Mouse (Mus musculus) heart, postnatal 36 days (tissue): ENCODE results near the gene Marcksl1. TPM values are rescaled to one million over a fixed set of nuclear protein-coding genes. Genes with fewer than 3 reads are reported as not detected.

Experiments used
- DNase-seq, 2 experiments: peaks; one replicate each; pipeline ENCODE4 v3.0.0; 2021 to 2022
- intact Hi-C: fragments of 180-260 bp; cut with DNase I; formaldehyde crosslinking; loops from one replicate; pipeline ENCODE4 v1.15.1; 2025
- microRNA-seq, 2 experiments: library from miRNA; unstranded; fragments of <30 nt; microRNA quantifications; one replicate each; pipeline ENCODE4 v1.2.0; 2021; ENCODE audit warnings: borderline number of aligned reads in 2 of 2
- total RNA-seq, 2 experiments: library from RNA; stranded (reverse); gene quantifications; 2 replicates each; pipeline ENCODE4 v1.2.3; 2021

Marcksl1 gene
- total RNA-seq, 2 experiments from 2014 or later = 4.4 to 5.7 TPM

DNA sequence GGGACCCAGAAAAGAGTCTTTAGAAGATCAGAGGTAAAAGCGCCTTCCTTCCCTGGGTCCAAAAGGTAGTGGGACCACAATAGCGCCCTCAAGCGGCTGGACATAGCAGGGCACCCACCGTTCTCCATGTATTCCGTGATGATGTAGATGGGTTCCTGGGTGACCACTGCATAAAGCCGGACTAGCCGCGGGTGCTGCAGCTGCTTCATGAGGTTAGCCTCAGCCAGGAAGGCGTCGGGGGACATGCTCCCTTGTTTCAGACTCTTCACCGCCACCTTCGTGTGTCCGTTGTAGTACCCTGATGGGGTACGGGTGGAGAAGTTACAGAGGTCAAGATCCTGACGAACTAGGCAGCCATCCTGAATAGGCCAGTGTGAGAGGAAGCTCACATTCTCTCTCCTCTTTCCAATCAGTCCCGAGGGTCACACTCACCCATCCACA lies 42.1 kb downstream of the Marcksl1 start:
- DNase-seq = peak; percentile 31 to 52
- intact Hi-C loops = no loop called here

DNA sequence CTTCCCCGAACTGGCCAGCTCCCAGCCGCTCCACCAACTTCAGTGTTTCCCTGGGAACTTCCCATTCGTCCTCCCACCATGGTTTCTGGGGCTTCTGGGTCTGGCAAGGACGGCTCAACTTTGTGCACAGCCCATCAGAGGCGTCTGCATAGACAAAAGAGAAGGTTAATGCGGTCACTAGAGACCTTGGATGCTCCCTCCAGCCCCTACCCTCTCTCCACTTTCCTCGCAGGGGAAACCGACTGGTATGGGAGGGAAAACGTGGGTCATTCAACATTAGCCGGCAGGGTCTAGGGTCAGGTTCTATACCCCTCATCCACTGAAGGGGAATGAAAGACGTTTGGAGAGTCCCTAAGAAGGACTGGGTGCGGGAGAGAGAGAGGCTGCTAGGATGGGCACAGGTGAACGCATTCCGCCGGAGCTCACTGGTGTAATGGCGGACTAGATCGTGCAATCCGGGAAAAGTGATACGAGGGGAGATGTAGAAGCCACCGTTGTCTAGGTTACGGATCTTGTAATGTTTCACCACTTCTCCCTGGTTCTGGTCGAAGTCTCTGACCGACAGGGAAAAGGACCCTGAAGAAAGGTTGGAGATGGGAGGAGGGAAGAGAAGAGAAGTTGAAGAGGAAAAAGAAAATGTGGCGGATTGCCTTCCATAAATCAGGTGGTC lies 42.6 kb downstream of the Marcksl1 start:
- intact Hi-C loops = no loop called here
- DNase-seq = peak in 1 of 2 experiments; percentile 15

DNA sequence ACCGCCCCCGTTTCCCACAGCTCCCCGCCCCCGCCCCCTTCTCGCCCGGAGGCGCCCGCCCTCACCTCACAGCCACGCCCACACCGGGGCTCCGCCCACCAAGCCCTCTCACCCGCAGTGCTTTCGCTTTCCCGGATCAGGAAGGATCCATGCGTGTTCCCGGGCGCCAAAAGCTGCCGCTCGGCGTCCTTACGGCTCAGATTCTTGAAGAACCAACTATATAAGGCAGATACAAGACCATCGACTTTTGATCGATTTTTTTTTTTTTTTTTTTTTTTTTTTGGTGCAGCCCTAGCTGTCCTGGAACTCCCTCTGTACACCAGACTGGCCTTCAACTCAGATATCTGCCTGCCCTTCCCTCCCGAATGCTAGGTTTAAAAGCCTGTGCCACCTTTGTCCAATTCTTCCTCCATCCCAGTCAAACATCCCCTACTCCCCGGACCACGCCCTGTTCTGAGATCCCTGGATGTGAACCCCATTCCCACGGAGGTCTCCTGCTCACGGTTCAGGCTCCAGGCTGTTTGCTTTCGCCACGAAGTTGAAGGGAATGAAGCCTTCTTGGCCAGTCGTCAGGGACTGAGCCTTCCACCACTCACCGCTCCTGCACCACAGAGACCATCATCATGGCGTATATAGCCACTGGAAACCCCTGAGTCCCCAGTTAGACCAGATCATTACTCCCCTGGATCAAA lies 43.3 kb downstream of the Marcksl1 start:
- intact Hi-C loops = no loop called here
- peak; percentile 88 to 91 for DNase-seq

DNA sequence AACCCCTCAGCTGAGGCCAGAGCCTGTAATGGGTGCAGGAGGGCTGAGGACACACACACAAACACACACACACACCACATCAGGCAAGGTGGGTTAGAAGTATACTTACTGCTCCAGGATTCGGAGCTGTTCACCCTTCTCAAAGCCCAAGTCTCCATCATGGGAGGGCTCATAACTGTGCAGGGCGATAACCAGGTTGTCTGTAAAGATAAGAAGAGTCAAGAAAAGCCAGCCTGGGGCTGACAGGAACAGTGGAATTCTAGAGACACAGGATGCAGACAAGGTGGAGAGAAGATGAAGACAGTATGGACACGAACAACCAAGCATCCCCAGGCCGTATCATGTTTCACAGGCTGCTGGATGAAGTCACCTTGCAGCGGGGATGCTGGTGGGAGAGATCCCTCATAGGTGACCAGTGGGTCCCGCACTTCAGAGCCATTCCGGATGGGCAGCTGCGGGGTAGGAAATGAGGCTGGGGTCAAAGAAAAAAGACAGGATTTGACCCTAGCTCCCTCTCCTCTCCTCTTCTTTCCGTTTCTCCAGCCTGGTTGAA lies 44.0 kb downstream of the Marcksl1 start:
- intact Hi-C loops = no loop called here
- no peak for DNase-seq

DNA sequence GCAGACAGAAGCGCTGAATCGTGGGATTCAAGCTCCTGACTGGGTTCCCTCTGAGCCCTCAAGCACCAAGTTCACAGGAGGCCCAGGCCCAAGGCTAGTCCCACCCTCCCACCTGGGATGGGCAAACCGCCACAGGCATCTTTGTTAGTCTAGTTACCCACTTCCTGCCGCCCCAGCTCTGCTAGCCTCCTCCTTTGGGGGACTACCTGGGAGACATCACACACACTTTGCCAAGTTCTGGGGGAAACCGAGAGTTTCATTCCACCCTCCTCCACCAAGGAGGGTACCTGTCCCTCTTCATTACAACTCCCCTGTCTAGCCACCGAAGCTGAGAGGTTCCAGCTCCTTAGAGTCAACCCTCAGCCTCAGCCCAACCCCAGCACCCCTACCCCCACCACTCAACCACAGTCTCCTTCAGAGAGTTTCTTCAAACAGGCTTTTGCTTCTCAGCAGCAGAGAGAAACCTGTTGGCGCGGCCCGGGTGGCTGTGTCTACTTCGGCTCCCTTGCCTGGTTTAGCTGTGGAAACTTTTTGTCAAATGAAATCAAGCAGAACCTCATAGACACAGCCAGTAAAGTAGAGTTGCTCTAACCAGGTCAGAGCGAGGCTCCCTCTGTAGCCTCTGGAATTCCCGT lies 45.1 kb downstream of the Marcksl1 start:
- intact Hi-C loops = no loop called here
- no peak for DNase-seq

DNA sequence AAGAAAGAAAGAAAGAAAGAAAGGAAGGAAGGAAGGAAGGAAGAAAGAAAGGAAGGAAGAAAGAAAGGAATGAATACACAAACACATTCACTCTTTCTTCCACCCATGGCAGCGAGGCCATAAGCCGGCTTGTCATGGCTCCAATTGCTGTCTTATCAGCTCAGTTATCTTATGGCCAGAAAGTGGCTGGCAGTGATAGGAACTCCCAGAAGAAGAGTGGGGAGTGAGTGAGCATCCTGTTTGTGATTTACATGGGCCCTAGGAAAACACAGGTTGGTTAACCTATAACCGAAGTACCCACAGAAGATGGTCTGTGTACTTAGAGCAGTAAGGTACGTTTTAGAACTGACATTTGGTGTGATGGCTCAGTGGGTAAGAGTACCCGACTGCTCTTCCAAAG lies 47.8 kb downstream of the Marcksl1 start:
- intact Hi-C loops = no loop called here
- DNase-seq = no peak

DNA sequence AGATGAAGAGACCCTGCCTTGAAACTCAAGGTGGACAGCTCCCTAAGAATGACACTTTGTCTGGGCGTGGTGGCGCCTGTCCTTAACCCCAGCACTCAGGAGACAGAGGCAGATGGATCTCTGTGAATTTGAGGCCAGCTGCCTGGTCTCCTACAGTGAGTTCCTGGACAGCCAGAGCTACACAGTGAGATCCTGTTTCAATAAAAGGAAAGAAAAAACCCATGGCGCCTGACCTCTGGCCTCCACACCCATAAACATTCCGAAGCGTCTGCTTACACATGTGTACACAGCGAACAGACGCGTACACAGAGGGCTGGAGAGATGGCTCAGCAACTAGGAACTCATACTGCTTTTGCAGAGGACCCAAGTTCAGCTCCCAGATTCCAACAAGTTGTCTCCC lies 50.3 kb downstream of the Marcksl1 start:
- intact Hi-C loops = no loop called here
- DNase-seq = no peak

DNA sequence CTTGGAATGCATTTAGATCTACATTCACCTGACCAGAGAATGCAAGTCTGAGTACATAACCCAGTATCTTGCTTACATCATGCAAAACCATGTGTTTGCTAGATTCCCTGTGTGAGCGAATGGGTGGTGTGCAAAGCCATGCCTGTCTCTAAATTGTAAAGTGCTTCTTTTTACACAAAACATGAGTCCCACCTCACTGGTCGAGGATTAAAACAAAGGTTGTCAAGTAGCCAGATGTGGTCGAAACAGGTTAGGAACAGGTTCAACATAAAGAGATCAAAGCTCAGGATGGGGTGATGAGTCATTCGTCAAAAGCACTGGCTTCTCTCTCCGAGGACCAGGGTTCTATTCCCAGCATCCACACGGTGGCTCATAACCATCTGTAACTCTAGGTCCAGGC lies 51.8 kb downstream of the Marcksl1 start:
- intact Hi-C loops = no loop called here
- no peak for DNase-seq

Small RNAs within 50 kb of the gene (microRNA-seq; reads per million reads assigned to microRNA genes)
- 0 reads per million in 2 experiments for gene Mir8119

Other genes starting within 250 kb of the Marcksl1 start
- gene Sync, start 226.0 kb upstream of the Marcksl1 start, total RNA-seq = 10 to 100 TPM; 15.8 to 17.1 TPM
- 10 to 100 TPM; 70.5 to 80.8 TPM for gene Rbbp4, start 178.2 kb upstream of the Marcksl1 start, total RNA-seq
- gene Zbtb8os, start 177.9 kb upstream of the Marcksl1 start, total RNA-seq = 10 to 100 TPM; 22.9 to 27.1 TPM
- 1 to 10 TPM; 3.3 to 4.1 TPM for gene Zbtb8a, start 135.5 kb upstream of the Marcksl1 start, total RNA-seq
- gene Zbtb8b, start 72.7 kb upstream of the Marcksl1 start, total RNA-seq = not detected
- gene Bsdc1, start 52.0 kb upstream of the Marcksl1 start, total RNA-seq = 10 to 100 TPM; 50.3 to 53.8 TPM
- gene Tssk3, start 22.6 kb upstream of the Marcksl1 start, total RNA-seq = not detected
- gene Fam229a, start 22.4 kb upstream of the Marcksl1 start, total RNA-seq = not detected
- gene Hdac1, start 29.1 kb downstream of the Marcksl1 start, total RNA-seq = 10 to 100 TPM; 17.7 to 21.1 TPM
- 1 to 10 TPM in 1 of 2 experiments, under 1 TPM in 1; 0.72 to 1.5 TPM for gene Lck, start 60.1 kb downstream of the Marcksl1 start, total RNA-seq
- under 1 TPM; 0.46 to 1.00 TPM for gene Fam167b, start 65.0 kb downstream of the Marcksl1 start, total RNA-seq
- gene Eif3i, start 87.1 kb downstream of the Marcksl1 start, total RNA-seq = 100 to 1,000 TPM; 125 to 129 TPM
- 10 to 100 TPM; 42.7 to 43.6 TPM for gene Tmem234, start 87.1 kb downstream of the Marcksl1 start, total RNA-seq
- under 1 TPM; 0.44 to 0.95 TPM for gene Dcdc2b, start 100.7 kb downstream of the Marcksl1 start, total RNA-seq
- gene Iqcc, start 105.5 kb downstream of the Marcksl1 start, total RNA-seq = 10 to 100 TPM; 14.4 to 18.7 TPM
- 10 to 100 TPM; 21.1 to 26.9 TPM for gene Ccdc28b, start 110.4 kb downstream of the Marcksl1 start, total RNA-seq
- 10 to 100 TPM; 23.9 to 32.0 TPM for gene Txlna, start 127.5 kb downstream of the Marcksl1 start, total RNA-seq
- gene Kpna6, start 159.2 kb downstream of the Marcksl1 start, total RNA-seq = 10 to 100 TPM; 63.3 to 73.1 TPM
- gene Tmem39b, start 183.3 kb downstream of the Marcksl1 start, total RNA-seq = 1 to 10 TPM; 4.1 to 4.7 TPM
- 10 to 100 TPM; 35.4 to 44.2 TPM for gene Khdrbs1, start 228.7 kb downstream of the Marcksl1 start, total RNA-seq